Mouse (Mus musculus) erythroblast, adult 5-6 weeks (primary cell): ENCODE data around the gene Susd1. TPM values are rescaled to one million over a fixed set of nuclear protein-coding genes. Genes with fewer than 3 reads are reported as not detected.

Experiments
- ATAC-seq: replicated peaks from 2 replicates; pipeline ENCODE4 v1.8.0; 2016; ENCODE audit warnings: moderate number of reproducible peaks, mild to moderate bottlenecking, moderate TSS enrichment, inconsistent platforms; ENCODE audit not compliant: poor library complexity, low FRiP score, severe bottlenecking
- total RNA-seq, 2 experiments: library from RNA; stranded (forward) in 1 of 2; stranded (reverse) in 1 of 2; fragments of 150-400 nt in 1 of 2; fragments of 200-764, 138-1000 nt in 1 of 2; gene quantifications; 2 replicates each; pipeline versions ENCODE4 v1.2.3 to v1.2.4; 2015 to 2017; ENCODE audit warnings: low replicate concordance in 2 of 2

The Susd1 gene
- total RNA-seq, 2 experiments from 2014 or later = 19.4 to 23.5 TPM

DNA sequence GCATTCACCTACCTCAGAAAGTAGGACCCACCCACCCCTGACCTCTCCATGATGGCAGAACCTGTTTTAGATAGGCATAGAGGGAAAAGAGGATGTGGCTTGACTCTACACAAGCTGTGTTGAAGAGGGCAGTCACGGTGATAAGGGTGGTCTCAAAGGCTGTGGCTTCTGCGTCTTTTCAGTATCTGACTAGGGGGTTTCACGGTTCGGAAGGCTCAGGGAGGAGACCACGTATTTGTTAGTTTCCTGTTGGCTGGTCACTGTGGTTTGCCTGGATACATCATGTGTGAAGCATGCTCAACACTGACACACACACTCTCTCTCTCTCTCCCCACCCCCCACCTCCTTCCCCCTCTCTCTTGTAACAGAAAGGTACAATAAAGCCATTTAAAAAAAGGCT, 173.3 kb downstream of the Susd1 start:
- no peak for ATAC-seq

Other genes with a start within 250 kb of the Susd1 start
- 33.2 and 33.4 TPM in 2 replicates for gene Ugcg, start 249.4 kb downstream of the Susd1 start, total RNA-seq (2015; ENCODE audit: low replicate concordance)
- gene Ugcg, start 249.4 kb downstream of the Susd1 start, total RNA-seq (2017; ENCODE audit: low replicate concordance) = 20.6 and 37.6 TPM in 2 replicates
- 230 and 233 TPM in 2 replicates for gene Ptbp3, start 110.7 kb upstream of the Susd1 start, total RNA-seq (2015; ENCODE audit: low replicate concordance)
- gene Ptbp3, start 110.7 kb upstream of the Susd1 start, total RNA-seq (2017; ENCODE audit: low replicate concordance) = 229 and 276 TPM in 2 replicates
- 14.6 and 15.7 TPM in 2 replicates for gene Hsdl2, start 142.9 kb upstream of the Susd1 start, total RNA-seq (2015; ENCODE audit: low replicate concordance)
- 8.9 and 13.2 TPM in 2 replicates for gene Hsdl2, start 142.9 kb upstream of the Susd1 start, total RNA-seq (2017; ENCODE audit: low replicate concordance)
- gene E130308A19Rik, start 187.6 kb upstream of the Susd1 start, total RNA-seq (2015; ENCODE audit: low replicate concordance) = 3.3 and 5.0 TPM in 2 replicates
- 4.2 and 7.4 TPM in 2 replicates for gene E130308A19Rik, start 187.6 kb upstream of the Susd1 start, total RNA-seq (2017; ENCODE audit: low replicate concordance)